Mouse (Mus musculus): ENCODE measurements around the gene Vhl. TPM values are rescaled to one million over a fixed set of nuclear protein-coding genes. Genes with fewer than 3 reads are reported as not detected.

Vhl gene
- polyA plus RNA-seq, 1 experiment from 2014 or later, result 24.8 TPM

GRCm38 (mm10) chr6:113651626-113652025 is 27.9 kb downstream of the Vhl start:
- Histone ChIP-seq H3K36me3 (ENCODE audit: control insufficient read depth, insufficient read depth, low read length) (no peaks in the 10 kb centered on the region), H3K4me3 (ENCODE audit: low read depth, low read length) (no peak overlapping the region), H3K9me3 (ENCODE audit: control insufficient read depth, low read length) (no peaks in the 10 kb centered on the region), H3K27me3 (replicated peaks; ENCODE audit: control insufficient read depth, insufficient read depth, low read length) (no peaks in the 10 kb centered on the region), H3K4me1 (replicated peaks; ENCODE audit: control insufficient read depth, insufficient read depth, low read length) (peaks cover 11% of the 10 kb centered on the region), H3K27ac (ENCODE audit: low read depth, low read length) (no peak overlapping the region), H3K9ac (ENCODE audit: low read depth, low read length) (no peak overlapping the region), H3K4me2 (no peak overlapping the region)
- ATAC-seq (replicated peaks; ENCODE audit: low FRiP score) (peak; percentile 67), DNase-seq (ENCODE audit: low spot score) (no peak)
- WGBS, result 54% methylated on average over 3 of the region's 3 CpGs

DNA sequence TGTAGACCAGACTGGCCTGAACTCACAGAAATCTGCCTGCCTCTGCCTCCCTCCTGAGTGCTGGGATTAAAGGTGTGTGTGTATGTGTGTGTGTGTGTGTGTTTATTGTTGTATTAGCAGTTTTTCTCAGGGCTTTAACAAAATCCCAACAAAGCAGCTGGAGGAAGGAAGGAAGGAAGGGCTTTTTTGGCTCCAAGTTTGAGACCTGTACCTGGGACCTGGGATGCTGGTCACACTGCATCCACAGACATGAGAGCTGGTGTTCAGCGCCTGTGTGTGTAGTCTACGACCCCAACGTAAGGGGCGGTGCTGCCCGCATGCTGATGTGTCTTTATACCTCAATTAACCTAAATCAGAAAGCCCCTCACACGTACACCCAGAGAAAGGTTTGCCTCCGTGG is 29.8 kb downstream of the Vhl start:
- no peak overlapping the region for H3K27ac ChIP-seq (ENCODE audit: low read depth, low read length)
- ATAC-seq (replicated peaks; ENCODE audit: low FRiP score), result no peak
- no peaks in the 10 kb centered on the region for H3K36me3 ChIP-seq (ENCODE audit: control insufficient read depth, insufficient read depth, low read length)
- H3K27me3 ChIP-seq (replicated peaks; ENCODE audit: control insufficient read depth, insufficient read depth, low read length), result no peaks in the 10 kb centered on the region
- 86% methylated on average over 7 of the region's 7 CpGs for whole genome bisulfite sequencing
- H3K9me3 ChIP-seq (ENCODE audit: control insufficient read depth, low read length), result no peaks in the 10 kb centered on the region
- no peak overlapping the region for H3K4me3 ChIP-seq (ENCODE audit: low read depth, low read length)
- no peak overlapping the region for H3K4me2 ChIP-seq
- H3K4me1 ChIP-seq (replicated peaks; ENCODE audit: control insufficient read depth, insufficient read depth, low read length), result peaks cover 11% of the 10 kb centered on the region
- H3K9ac ChIP-seq (ENCODE audit: low read depth, low read length), result no peak overlapping the region
- no peak for DNase-seq (ENCODE audit: low spot score)

DNA sequence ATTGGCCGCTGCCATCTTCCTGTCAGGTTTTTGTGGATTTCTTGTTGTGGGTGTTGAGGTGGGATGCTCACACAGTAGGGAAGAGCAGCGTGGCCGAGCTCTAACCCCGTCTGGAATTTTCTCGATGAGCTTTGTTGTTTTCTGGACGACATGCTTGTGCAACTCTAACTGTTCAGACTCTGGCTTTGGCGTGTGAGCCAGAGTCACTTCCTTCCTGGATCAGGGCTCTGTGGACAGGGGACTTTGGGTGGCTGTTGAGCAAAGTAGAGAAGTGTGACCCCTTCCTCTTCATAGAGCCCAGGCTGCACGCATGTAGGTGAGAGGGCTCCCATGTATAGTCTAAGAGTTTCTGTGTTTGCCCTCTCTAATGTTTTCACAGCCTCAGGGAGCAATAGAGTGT is 30.3 kb downstream of the Vhl start:
- Histone ChIP-seq H3K9me3 (ENCODE audit: control insufficient read depth, low read length) (no peaks in the 10 kb centered on the region), H3K9ac (ENCODE audit: low read depth, low read length) (no peak overlapping the region), H3K36me3 (ENCODE audit: control insufficient read depth, insufficient read depth, low read length) (no peaks in the 10 kb centered on the region), H3K4me3 (ENCODE audit: low read depth, low read length) (no peak overlapping the region), H3K27ac (ENCODE audit: low read depth, low read length) (no peak overlapping the region), H3K27me3 (replicated peaks; ENCODE audit: control insufficient read depth, insufficient read depth, low read length) (no peaks in the 10 kb centered on the region), H3K4me2 (no peak overlapping the region), H3K4me1 (replicated peaks; ENCODE audit: control insufficient read depth, insufficient read depth, low read length) (peaks cover 6% of the 10 kb centered on the region)
- ATAC-seq (replicated peaks; ENCODE audit: low FRiP score), result no peak
- DNase-seq (ENCODE audit: low spot score), result no peak
- 51% methylated on average over 8 of the region's 8 CpGs for WGBS

DNA sequence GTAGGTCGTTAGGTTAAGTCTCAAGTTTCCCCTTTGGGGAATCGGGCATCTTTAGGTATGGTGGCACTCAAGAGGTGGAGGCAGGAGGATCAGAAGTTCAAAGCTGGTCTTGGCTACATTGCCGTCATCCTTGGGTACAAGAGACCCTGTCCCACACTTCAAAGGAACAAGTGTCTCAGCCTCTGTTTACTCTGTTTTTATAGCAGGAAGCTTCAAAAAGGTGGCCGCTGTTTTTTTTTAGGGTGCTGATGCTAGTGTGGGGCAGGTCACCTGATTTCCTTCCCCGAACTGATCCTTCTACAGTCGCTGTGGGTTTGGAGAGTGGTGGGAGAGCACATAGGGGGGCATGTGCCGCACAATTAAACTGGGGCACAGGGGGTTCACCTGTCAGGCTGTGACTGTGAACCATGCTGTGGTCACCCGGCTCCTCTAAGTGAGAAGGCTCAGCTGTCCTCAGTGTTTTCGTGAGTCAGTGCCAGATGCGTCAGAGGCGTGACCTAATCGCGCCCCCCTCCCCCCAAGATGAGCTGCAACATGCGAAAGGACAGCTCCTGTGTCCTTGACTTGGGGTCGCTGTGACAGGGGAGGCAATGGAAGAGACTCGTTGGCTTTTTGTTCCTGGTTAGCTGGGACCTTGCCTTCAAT is 31.1 kb downstream of the Vhl start:
- Histone ChIP-seq H3K36me3 (ENCODE audit: control insufficient read depth, insufficient read depth, low read length) (no peaks in the 10 kb centered on the region), H3K9me3 (ENCODE audit: control insufficient read depth, low read length) (no peaks in the 10 kb centered on the region), H3K9ac (ENCODE audit: low read depth, low read length) (no peak overlapping the region), H3K27me3 (replicated peaks; ENCODE audit: control insufficient read depth, insufficient read depth, low read length) (no peaks in the 10 kb centered on the region), H3K4me2 (no peak overlapping the region), H3K4me1 (replicated peaks; ENCODE audit: control insufficient read depth, insufficient read depth, low read length) (peaks cover 6% of the 10 kb centered on the region), H3K27ac (ENCODE audit: low read depth, low read length) (no peak overlapping the region), H3K4me3 (ENCODE audit: low read depth, low read length) (no peak overlapping the region)
- no peak for DNase-seq (ENCODE audit: low spot score)
- no peak for ATAC-seq (replicated peaks; ENCODE audit: low FRiP score)
- WGBS, result 65% methylated on average over 16 of the region's 16 CpGs

DNA sequence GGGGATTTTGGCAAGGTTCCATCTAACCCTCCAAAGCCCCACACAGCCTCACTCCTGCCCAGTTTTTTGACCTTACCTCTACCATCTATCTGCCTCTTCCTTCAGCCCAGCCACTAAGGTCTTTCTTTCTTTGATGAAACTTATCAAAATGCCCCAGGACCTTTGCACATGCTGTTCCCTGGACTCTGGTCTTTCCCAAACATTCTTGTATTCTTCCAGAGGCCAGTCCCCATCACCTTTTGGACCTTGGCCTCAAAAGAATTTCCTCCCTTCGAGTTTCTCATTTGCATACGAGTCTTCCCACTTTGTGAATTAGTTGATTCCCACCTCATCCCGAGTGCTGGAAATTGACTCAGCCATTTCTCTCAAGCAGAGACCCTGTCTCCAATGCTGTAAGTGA is 31.7 kb downstream of the Vhl start:
- H3K27ac ChIP-seq (ENCODE audit: low read depth, low read length), result no peak overlapping the region
- H3K9me3 ChIP-seq (ENCODE audit: control insufficient read depth, low read length), result no peaks in the 10 kb centered on the region
- H3K4me3 ChIP-seq (ENCODE audit: low read depth, low read length), result no peak overlapping the region
- no peak for DNase-seq (ENCODE audit: low spot score)
- ATAC-seq (replicated peaks; ENCODE audit: low FRiP score), result no peak
- H3K27me3 ChIP-seq (replicated peaks; ENCODE audit: control insufficient read depth, insufficient read depth, low read length), result no peaks in the 10 kb centered on the region
- H3K4me2 ChIP-seq, result no peak overlapping the region
- H3K4me1 ChIP-seq (replicated peaks; ENCODE audit: control insufficient read depth, insufficient read depth, low read length), result peaks cover 8% of the 10 kb centered on the region
- H3K9ac ChIP-seq (ENCODE audit: low read depth, low read length), result no peak overlapping the region
- WGBS, result 88% methylated on average over 3 of the region's 3 CpGs
- H3K36me3 ChIP-seq (ENCODE audit: control insufficient read depth, insufficient read depth, low read length), result no peaks in the 10 kb centered on the region

GRCm38 (mm10) chr6:113656847-113657246 is 33.1 kb downstream of the Vhl start:
- Histone ChIP-seq H3K4me1 (replicated peaks; ENCODE audit: control insufficient read depth, insufficient read depth, low read length) (peaks cover 12% of the 10 kb centered on the region), H3K9me3 (ENCODE audit: control insufficient read depth, low read length) (no peaks in the 10 kb centered on the region), H3K4me3 (ENCODE audit: low read depth, low read length) (no peak overlapping the region), H3K9ac (ENCODE audit: low read depth, low read length) (no peak overlapping the region), H3K4me2 (no peak overlapping the region), H3K36me3 (ENCODE audit: control insufficient read depth, insufficient read depth, low read length) (no peaks in the 10 kb centered on the region), H3K27me3 (replicated peaks; ENCODE audit: control insufficient read depth, insufficient read depth, low read length) (no peaks in the 10 kb centered on the region), H3K27ac (ENCODE audit: low read depth, low read length) (no peak overlapping the region)
- ATAC-seq (replicated peaks; ENCODE audit: low FRiP score) (no peak), DNase-seq (ENCODE audit: low spot score) (no peak)
- WGBS, result 82% methylated on average over 6 of the region's 6 CpGs

DNA sequence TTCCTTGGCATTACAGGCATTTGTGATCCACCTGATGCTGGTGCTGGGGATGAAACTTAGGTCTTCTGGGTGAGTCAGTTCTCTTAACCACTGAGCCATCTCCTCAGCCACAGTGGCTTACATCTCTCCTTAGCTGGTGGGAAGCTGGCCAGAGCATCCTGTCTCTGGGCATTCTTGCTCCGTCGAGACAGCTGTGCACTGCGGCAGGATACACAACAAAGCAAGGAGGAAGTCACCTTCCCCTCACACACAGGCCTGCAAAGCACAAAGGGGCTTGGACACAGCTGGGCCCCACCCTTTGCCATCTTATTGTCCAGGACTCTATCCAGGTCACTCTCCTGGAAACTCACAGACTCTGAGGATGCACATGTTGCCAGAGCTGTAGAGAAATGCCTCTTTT is 34.5 kb downstream of the Vhl start:
- no peak overlapping the region for H3K4me2 ChIP-seq
- WGBS, result 57% methylated on average over 3 of the region's 3 CpGs
- H3K4me3 ChIP-seq (ENCODE audit: low read depth, low read length), result no peak overlapping the region
- no peak for ATAC-seq (replicated peaks; ENCODE audit: low FRiP score)
- DNase-seq (ENCODE audit: low spot score), result no peak
- peaks cover 3% of the 10 kb centered on the region; the same call in 1 of the 2 replicates for H3K9me3 ChIP-seq (ENCODE audit: control insufficient read depth, low read length)
- no peak overlapping the region for H3K9ac ChIP-seq (ENCODE audit: low read depth, low read length)
- no peaks in the 10 kb centered on the region for H3K36me3 ChIP-seq (ENCODE audit: control insufficient read depth, insufficient read depth, low read length)
- H3K27me3 ChIP-seq (replicated peaks; ENCODE audit: control insufficient read depth, insufficient read depth, low read length), result no peaks in the 10 kb centered on the region
- H3K4me1 ChIP-seq (replicated peaks; ENCODE audit: control insufficient read depth, insufficient read depth, low read length), result peaks cover 12% of the 10 kb centered on the region
- no peak overlapping the region for H3K27ac ChIP-seq (ENCODE audit: low read depth, low read length)

- ATAC-seq (replicated peaks; ENCODE audit: low FRiP score), result no peak
- Histone ChIP-seq H3K9ac (ENCODE audit: low read depth, low read length) (no peak overlapping the region), H3K4me3 (ENCODE audit: low read depth, low read length) (no peak overlapping the region), H3K27me3 (replicated peaks; ENCODE audit: control insufficient read depth, insufficient read depth, low read length) (no peaks in the 10 kb centered on the region), H3K27ac (ENCODE audit: low read depth, low read length) (no peak overlapping the region), H3K36me3 (ENCODE audit: control insufficient read depth, insufficient read depth, low read length) (no peaks in the 10 kb centered on the region), H3K4me1 (replicated peaks; ENCODE audit: control insufficient read depth, insufficient read depth, low read length) (peaks cover 12% of the 10 kb centered on the region), H3K4me2 (no peak overlapping the region), H3K9me3 (ENCODE audit: control insufficient read depth, low read length) (peaks cover 3% of the 10 kb centered on the region; the same call in 1 of the 2 replicates)
- 72% methylated on average over 8 of the region's 8 CpGs for WGBS
- DNase-seq (ENCODE audit: low spot score), result no peak
Observed at GRCm38 (mm10) chr6:113659648-113660491, 36.1 kb downstream of the Vhl start.

All from liver, embryonic 11.5 days (tissue).